In genomic region chr3:95928261-95928657, GRCm38 (mm10) we compare ENCODE assay signal across 1 mouse cellular context.
TF ChIP-seq lines count a peak whose summit lies in the region.

No protein-coding gene starts in this region.

TF ChIP-seq in ES-E14, 5 proteins besides CTCF, POLR2A, EP300 and RAD21 (continued from another document):
- TF ChIP-seq ZC3H11A (IDR thresholded peaks at IDR 0.05; ENCODE audit: borderline replicate concordance, low read depth, low read length): no peak
- no peak for TF ChIP-seq MAFK (IDR thresholded peaks at IDR 0.05; ENCODE audit: insufficient read depth, low read depth, low read length)
- no peak for TF ChIP-seq CHD2 (IDR thresholded peaks at IDR 0.05; ENCODE audit: low read depth, low read length)
- TF ChIP-seq ZNF384 (IDR thresholded peaks at IDR 0.05; ENCODE audit: low read depth, low read length): no peak
